Mouse (Mus musculus) stomach, embryonic 14.5 days (tissue): ENCODE data around the gene Cgref1. TPM values are rescaled to one million over a fixed set of nuclear protein-coding genes. Genes with fewer than 3 reads are reported as not detected.

Experiments used
- ATAC-seq: fragments of 200-750 bp; cut with Nextera tagmentation; 2 replicates; pipeline ENCODE4 v1.8.0; 2017; ENCODE audit warnings: low read depth, moderate TSS enrichment; ENCODE audit not compliant: insufficient number of reproducible peaks, insufficient read depth, low FRiP score
- H3K27ac ChIP-seq: fragments of 300-500 bp; sonication (generic); 2 replicates; pipeline ENCODE4 v1.5.1; 2014; ENCODE audit warnings: mild to moderate bottlenecking, low read length, moderate library complexity, mixed read lengths
- H3K27me3 ChIP-seq: fragments of 300-500 bp; sonication (generic); 2 replicates; pipeline ENCODE4 v1.6.1; 2014; ENCODE audit warnings: low read length, control low read depth, mixed read lengths; ENCODE audit not compliant: control insufficient read depth, insufficient read depth
- H3K36me3 ChIP-seq: fragments of 300-500 bp; sonication (generic); 2 replicates; pipeline ENCODE4 v1.6.1; 2014; ENCODE audit warnings: mild to moderate bottlenecking, control low read depth, low read length, moderate library complexity, mixed read lengths; ENCODE audit not compliant: control insufficient read depth, insufficient read depth
- H3K4me1 ChIP-seq: fragments of 300-500 bp; sonication (generic); 2 replicates; pipeline ENCODE4 v1.6.1; 2014; ENCODE audit warnings: low read length, control low read depth, mixed read lengths; ENCODE audit not compliant: control insufficient read depth, insufficient read depth
- H3K4me2 ChIP-seq: fragments of 300-500 bp; sonication (generic); replicated peaks from 2 replicates; pipeline ENCODE4 v1.6.1; 2014; ENCODE audit warnings: low read depth, low read length, control low read depth
- H3K4me3 ChIP-seq: fragments of 300-500 bp; sonication (generic); 2 replicates; pipeline ENCODE4 v1.5.1; 2014; ENCODE audit warnings: low read depth, low read length, control low read depth
- H3K9ac ChIP-seq: fragments of 300-500 bp; sonication (generic); replicated peaks from 2 replicates; pipeline ENCODE4 v1.6.1; 2014; ENCODE audit warnings: low read depth, mild to moderate bottlenecking, control low read depth, low read length, moderate library complexity, mixed read lengths
- H3K9me3 ChIP-seq: fragments of 300-500 bp; sonication (generic); 2 replicates; pipeline ENCODE4 v1.6.1; 2016; ENCODE audit warnings: low read depth, low read length, control low read depth; ENCODE audit not compliant: control insufficient read depth
- WGBS: fragments of 180-500 bp; shearing (Covaris S2); extraction: QIAGEN DNeasy Blood & Tissue Kit; methylation state at CpG from one replicate; pipeline ENCODE4 v1.1.7; 2014; 5-methylcytosine and 5-hydroxymethylcytosine counted together
- polyA plus RNA-seq: library from polyadenylated mRNA; unstranded; fragments of >200 nt; fragmentation: Nextera tagmentation; extraction: Ambion mirVana; gene quantifications from 2 replicates; pipeline ENCODE4 v1.2.1, GENCODE M21; 2014

The Cgref1 gene
- polyA plus RNA-seq, 1 experiment from 2014 or later, result 5.7 TPM

GRCm38 (mm10) chr5:30954065-30954464 is 8.7 kb upstream of the Cgref1 start:
- Histone ChIP-seq H3K9me3 (no peaks in the 10 kb centered on the region), H3K27ac (no peak overlapping the region), H3K9ac (no peak overlapping the region), H3K4me2 (no peak overlapping the region), H3K4me1 (peaks cover 27% of the 10 kb centered on the region; the same call in 1 of the 2 replicates), H3K36me3 (peaks cover 44% of the 10 kb centered on the region), H3K4me3 (no peak overlapping the region), H3K27me3 (no peaks in the 10 kb centered on the region)
- WGBS, result 97% methylated on average over 6 of the region's 6 CpGs
- ATAC-seq, result no peak

- 81% methylated on average over 5 of the region's 5 CpGs for WGBS
- peaks cover 32% of the 10 kb centered on the region for H3K36me3 ChIP-seq
- no peaks in the 10 kb centered on the region for H3K27me3 ChIP-seq
- H3K9me3 ChIP-seq, result no peaks in the 10 kb centered on the region
- H3K4me3 ChIP-seq, result no peak overlapping the region
- H3K4me1 ChIP-seq, result 0 out of 2 replicates have a peak, but pooled peaks cover 15% of the 10 kb centered on the region
- ATAC-seq, result no peak
- H3K27ac ChIP-seq, result no peak overlapping the region
- H3K9ac ChIP-seq, result no peak overlapping the region
- no peak overlapping the region for H3K4me2 ChIP-seq
These were observed 7.2 kb upstream of the Cgref1 start for GRCm38 (mm10) chr5:30952551-30952950.

- Histone ChIP-seq H3K4me3 (no peak overlapping the region), H3K4me1 (0 out of 2 replicates have a peak, but pooled peaks cover 15% of the 10 kb centered on the region), H3K27ac (no peak overlapping the region), H3K36me3 (peaks cover 31% of the 10 kb centered on the region), H3K4me2 (no peak overlapping the region), H3K9me3 (no peaks in the 10 kb centered on the region), H3K27me3 (no peaks in the 10 kb centered on the region), H3K9ac (no peak overlapping the region)
- 85% methylated on average over 6 of the region's 6 CpGs for WGBS
- no peak for ATAC-seq
These were observed 6.3 kb upstream of the Cgref1 start for GRCm38 (mm10) chr5:30951706-30952105.

GRCm38 (mm10) chr5:30950922-30951321 is 5.5 kb upstream of the Cgref1 start:
- H3K36me3 ChIP-seq, result peaks cover 31% of the 10 kb centered on the region
- WGBS, result 89% methylated on average over 2 of the region's 2 CpGs
- H3K27me3 ChIP-seq, result peaks cover 2% of the 10 kb centered on the region; the same call in 1 of the 2 replicates
- 0 out of 2 replicates have a peak overlapping the region, but pooled peaks have one; percentile 60 for H3K4me3 ChIP-seq
- H3K4me1 ChIP-seq, result 0 out of 2 replicates have a peak, but pooled peaks cover 15% of the 10 kb centered on the region
- no peak overlapping the region for H3K9ac ChIP-seq
- no peak overlapping the region for H3K27ac ChIP-seq
- H3K9me3 ChIP-seq, result no peaks in the 10 kb centered on the region
- H3K4me2 ChIP-seq, result peak overlapping the region; percentile 94
- ATAC-seq, result no peak

GRCm38 (mm10) chr5:30950451-30950850 is 5.1 kb upstream of the Cgref1 start:
- WGBS, result 55% methylated on average over 4 of the region's 4 CpGs

GRCm38 (mm10) chr5:30949654-30950326 is 4.4 kb upstream of the Cgref1 start:
- H3K4me1 ChIP-seq, result 0 out of 2 replicates have a peak, but pooled peaks cover 15% of the 10 kb centered on the region
- H3K9me3 ChIP-seq, result no peaks in the 10 kb centered on the region
- peak overlapping the region; percentile 50 for H3K9ac ChIP-seq
- ATAC-seq, result peak; percentile 86
- under 1% methylated on average over 31 of the region's 31 CpGs for whole genome bisulfite sequencing
- H3K4me2 ChIP-seq, result peak overlapping the region; percentile 94
- H3K36me3 ChIP-seq, result peaks cover 22% of the 10 kb centered on the region
- peak overlapping the region; percentile 60 for H3K4me3 ChIP-seq
- peaks cover 2% of the 10 kb centered on the region; the same call in 1 of the 2 replicates for H3K27me3 ChIP-seq
- peak overlapping the region; percentile 67 for H3K27ac ChIP-seq

More at GRCm38 (mm10) chr5:30950451-30950850, 5.1 kb upstream of the Cgref1 start:
- H3K36me3 ChIP-seq, result peaks cover 28% of the 10 kb centered on the region
- no peak for ATAC-seq
- peak overlapping the region; percentile 94 for H3K4me2 ChIP-seq
- 0 out of 2 replicates have a peak, but pooled peaks cover 15% of the 10 kb centered on the region for H3K4me1 ChIP-seq
- H3K4me3 ChIP-seq, result peak overlapping the region; percentile 60
- H3K9ac ChIP-seq, result peak overlapping the region; percentile 50
- no peaks in the 10 kb centered on the region for H3K9me3 ChIP-seq
- H3K27me3 ChIP-seq, result peaks cover 2% of the 10 kb centered on the region; the same call in 1 of the 2 replicates
- no peak overlapping the region; the same call in 1 of the 2 replicates for H3K27ac ChIP-seq

- Histone ChIP-seq H3K4me2 (no peak overlapping the region), H3K9me3 (no peaks in the 10 kb centered on the region), H3K36me3 (peaks cover 10% of the 10 kb centered on the region), H3K9ac (no peak overlapping the region), H3K27me3 (peaks cover 2% of the 10 kb centered on the region; the same call in 1 of the 2 replicates), H3K4me1 (0 out of 2 replicates have a peak, but pooled peaks cover 15% of the 10 kb centered on the region), H3K4me3 (no peak overlapping the region), H3K27ac (no peak overlapping the region)
- WGBS, result 82% methylated on average over 5 of the region's 5 CpGs
- no peak for ATAC-seq
These were observed 3.2 kb upstream of the Cgref1 start for GRCm38 (mm10) chr5:30948620-30949019.

- no peaks in the 10 kb centered on the region for H3K36me3 ChIP-seq
- H3K4me3 ChIP-seq, result no peak overlapping the region
- ATAC-seq, result no peak
- no peaks in the 10 kb centered on the region for H3K9me3 ChIP-seq
- 90% methylated on average over 6 of the region's 6 CpGs for WGBS
- H3K9ac ChIP-seq, result no peak overlapping the region
- H3K4me2 ChIP-seq, result no peak overlapping the region
- peaks cover 2% of the 10 kb centered on the region; the same call in 1 of the 2 replicates for H3K27me3 ChIP-seq
- 0 out of 2 replicates have a peak, but pooled peaks cover 5% of the 10 kb centered on the region for H3K4me1 ChIP-seq
- H3K27ac ChIP-seq, result no peak overlapping the region
These were observed 1.0 kb downstream of the Cgref1 start for GRCm38 (mm10) chr5:30944344-30944743.
